Mouse (Mus musculus): ENCODE data around the gene Smarca4.
"Not testable (repeated sequence)": the region's sequence is repeated elsewhere in the genome, so short reads cannot be mapped to it uniquely, and the experiment has no call there.

Gene Smarca4

DNA sequence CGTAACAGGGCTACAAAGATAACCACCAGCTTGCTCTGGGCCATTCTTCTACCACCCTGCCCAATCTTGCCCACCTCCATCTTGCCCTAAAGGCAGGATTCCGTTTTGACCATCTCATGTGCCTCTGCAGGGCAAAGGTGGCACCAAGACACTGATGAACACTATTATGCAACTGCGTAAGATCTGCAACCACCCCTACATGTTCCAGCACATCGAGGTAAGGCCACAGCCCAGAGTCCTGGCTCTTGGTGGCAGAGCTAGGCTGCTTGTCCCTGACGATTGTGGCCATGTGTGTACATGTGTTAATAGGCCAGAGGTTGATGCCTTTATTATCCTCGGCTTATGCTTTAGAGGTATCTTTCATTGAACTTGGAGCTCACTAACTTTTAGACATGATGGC lies 54.4 kb downstream of the Smarca4 start:
- no peak for DNase-seq

- no peak for DNase-seq
These were observed 55.8 kb downstream of the Smarca4 start for GRCm38 (mm10) chr9:21671753-21672152.

GRCm38 (mm10) chr9:21677706-21678105 lies 61.7 kb downstream of the Smarca4 start:
- DNase-seq, result no peak

DNA sequence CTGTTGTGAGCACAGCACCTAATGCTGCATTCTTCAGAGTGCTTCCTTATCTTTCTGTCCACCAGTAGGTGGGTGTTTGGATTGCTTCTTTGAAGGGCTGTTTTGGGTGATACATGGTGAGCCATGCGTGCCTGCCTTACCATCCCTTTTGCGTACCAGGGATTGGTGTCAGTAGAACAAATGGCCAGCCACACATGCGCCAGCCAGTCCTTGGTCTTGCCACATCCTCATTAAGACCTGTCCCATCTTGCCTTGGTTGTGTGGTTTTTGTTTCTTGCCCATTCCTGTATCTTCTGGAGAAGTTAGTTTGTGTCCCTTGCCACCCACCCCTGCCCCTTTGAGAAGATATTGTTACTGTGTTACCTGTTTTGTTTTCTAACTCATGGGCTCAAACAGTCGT lies 64.5 kb downstream of the Smarca4 start:
- DNase-seq, result no peak

GRCm38 (mm10) chr9:21682827-21683226 lies 66.9 kb downstream of the Smarca4 start:
- no peak for DNase-seq

DNA sequence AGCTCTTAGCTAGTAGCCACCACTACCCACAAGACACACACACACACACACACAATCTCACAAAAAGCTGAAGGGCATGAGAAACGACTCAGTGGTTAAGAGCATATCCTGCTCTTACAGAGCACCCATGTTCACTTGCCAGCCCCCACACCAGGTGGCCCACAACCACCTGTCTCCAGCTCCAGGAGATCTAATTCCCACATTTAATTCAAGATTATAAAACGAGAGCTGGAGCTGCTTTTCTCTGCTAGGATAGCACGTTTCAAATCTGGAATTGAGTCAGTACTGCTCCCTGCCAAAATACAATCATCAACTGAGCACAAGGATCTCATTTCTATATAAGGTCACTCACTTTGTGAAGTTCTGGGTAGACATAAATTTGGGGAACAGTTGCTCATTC lies 67.9 kb downstream of the Smarca4 start:
- no peak for DNase-seq

DNA sequence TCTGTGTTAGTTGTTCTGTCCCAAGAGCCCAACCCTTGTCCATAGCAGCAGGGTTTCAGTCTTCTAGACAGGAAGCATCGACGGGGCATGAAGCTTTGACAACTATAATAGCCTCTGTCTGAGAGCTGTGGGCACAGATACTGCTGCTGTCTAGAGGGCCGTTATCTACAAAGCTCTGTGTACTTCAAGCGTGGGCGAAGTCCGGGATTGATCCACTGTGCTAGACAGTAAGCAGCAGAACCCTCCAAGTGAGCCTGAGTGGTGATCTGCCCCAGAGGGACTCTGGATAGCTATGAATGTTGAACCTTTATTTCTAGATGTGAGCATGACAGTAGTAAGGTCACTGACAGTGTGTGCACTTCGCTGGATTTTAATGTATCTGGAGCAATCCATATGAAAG lies 72.6 kb downstream of the Smarca4 start:
- DNase-seq, result no peak

DNA sequence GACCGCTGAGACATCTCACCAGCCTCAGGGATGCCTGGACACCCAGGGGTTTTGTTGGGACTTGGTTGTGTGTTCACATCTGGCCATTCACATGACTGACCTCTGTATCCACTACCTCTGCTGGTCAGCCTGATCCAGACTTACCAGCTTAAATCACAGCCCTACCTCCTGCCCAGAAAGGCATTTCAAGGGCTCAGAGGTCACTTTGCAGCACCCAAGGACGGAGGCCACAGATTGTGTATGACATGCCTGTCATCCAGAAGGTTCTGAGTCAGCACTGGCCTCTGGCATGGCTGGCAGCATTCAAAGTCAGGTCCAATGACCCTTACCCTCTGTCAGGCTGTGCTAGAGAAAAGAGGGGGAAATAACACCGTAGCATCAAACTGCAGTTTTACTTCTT lies 74.1 kb downstream of the Smarca4 start:
- peak; percentile 53 for DNase-seq

DNA sequence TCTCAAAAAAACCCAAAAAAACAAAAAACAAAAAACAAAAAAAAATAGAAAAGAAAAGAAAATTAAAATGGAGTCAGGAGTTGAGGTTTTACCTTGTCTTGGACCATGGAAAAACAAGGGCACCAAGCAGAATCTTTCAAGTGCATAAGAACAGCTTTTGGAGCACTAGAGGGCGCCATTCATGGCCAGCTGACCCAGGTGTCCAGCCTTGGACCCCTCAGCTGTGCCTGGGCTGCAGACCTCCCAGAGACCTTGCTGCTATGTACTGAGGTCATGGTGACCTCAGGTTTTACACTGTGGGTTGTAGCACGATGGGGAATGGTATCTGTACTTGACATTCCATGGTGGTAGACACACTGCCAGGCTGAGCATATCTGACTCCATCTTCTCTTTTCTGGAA lies 75.9 kb downstream of the Smarca4 start:
- no peak for DNase-seq

DNA sequence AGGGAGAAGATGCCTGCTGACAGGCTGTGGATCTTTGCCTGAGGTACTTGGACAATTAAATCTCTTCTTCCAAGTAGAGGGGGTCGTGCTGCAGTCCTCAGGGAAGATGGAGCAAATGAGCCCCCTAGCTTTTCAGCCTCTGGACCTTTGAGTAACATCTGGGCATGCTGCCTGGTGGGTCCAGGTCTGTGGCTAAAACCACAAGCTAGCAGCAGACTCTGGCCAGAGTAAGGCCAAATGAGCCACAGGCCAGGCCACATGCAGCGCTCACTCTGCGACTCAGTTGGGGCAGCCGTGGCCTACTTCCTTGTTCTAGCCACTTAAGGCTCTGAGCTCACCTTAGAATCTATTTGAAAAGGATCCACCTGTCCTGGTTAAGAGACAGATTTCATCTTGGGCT lies 76.5 kb downstream of the Smarca4 start:
- DNase-seq, result no peak

DNA sequence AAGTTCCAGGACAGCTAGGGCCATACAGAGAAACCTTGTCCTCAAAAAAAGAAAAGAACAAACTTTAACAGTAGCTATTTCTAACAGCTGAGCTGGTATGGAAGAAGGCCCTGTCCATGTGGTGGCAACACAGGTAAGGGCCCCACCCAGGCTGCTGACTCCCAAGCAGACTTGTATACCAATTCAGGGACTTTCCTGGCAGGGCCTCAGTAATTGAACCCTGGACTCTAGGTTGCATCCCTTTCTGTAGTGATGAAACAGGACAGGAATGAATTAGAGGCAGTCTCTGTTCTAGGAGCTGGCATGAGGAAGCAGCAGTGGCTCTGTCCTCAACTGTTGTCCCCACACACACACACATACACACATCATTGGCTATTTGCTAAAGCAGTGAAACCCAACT lies 78.1 kb downstream of the Smarca4 start:
- DNase-seq, result no peak

GRCm38 (mm10) chr9:21695229-21695792 lies 79.3 kb downstream of the Smarca4 start:
- DNase-seq, result no peak

GRCm38 (mm10) chr9:21697121-21697520 lies 81.2 kb downstream of the Smarca4 start:
- DNase-seq, result peak; percentile 28

- not testable (repeated sequence) for DNase-seq
These were observed 83.3 kb downstream of the Smarca4 start for GRCm38 (mm10) chr9:21699280-21699679.

DNA sequence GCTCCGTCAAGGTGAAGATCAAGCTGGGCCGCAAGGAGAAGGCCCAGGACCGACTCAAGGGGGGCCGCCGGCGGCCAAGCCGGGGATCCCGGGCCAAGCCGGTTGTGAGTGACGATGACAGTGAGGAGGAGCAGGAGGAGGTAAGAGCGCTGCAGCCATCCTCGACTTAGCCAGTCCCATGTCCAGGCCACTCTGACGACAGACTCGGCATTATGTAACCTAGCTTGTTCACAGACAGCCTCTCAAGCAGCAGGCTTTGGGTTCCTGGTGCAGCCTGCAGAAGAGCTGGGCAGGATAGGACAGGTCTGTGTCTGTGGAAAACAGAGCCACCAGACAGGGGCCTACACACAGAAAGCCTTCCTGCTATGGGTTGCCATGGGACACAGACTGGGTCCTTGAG lies 85.1 kb downstream of the Smarca4 start:
- DNase-seq, result no peak

GRCm38 (mm10) chr9:21703494-21703893 lies 87.5 kb downstream of the Smarca4 start:
- DNase-seq, result no peak

DNA sequence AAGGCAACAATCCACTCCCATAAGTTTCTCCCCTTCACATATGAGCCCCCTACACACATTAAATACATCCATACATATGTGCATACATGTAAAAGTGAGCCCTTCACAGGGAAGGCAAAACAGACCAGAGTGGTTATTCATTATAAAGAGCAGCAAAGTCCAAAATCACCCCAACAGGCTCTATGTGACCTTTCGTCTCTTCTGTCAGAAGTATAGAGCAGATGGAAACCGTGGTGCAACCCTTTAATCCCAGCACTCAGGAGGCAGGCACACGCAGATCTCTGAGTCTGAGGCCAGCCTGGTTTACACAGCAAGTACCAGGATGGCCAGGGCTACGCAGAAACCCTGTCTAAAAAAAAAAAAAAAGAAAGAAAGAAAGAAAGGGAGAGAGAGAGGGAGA lies 90.1 kb downstream of the Smarca4 start:
- no peak for DNase-seq

GRCm38 (mm10) chr9:21706586-21707265 lies 90.8 kb downstream of the Smarca4 start:
- DNase-seq, result peak; percentile 43

DNA sequence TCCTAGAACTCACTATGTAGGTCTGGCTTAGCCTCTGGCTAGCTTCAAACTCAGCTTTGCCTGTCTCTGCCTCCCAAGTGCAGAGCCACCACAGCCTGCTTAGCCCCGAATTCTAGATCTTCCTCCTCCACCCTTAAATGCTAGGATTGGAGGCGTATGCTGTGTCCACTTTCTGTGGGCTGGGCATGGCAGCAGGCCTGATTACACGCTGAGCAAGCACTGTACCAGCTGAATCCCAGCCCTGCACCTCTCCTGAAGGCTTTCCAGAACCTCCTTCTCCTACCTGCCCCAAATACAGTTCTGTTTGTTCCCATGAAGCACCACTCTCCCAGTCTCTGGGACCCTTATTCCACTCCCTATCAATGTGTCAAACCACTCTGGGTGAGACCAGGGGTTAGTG lies 93.4 kb downstream of the Smarca4 start:
- DNase-seq, result no peak

DNA sequence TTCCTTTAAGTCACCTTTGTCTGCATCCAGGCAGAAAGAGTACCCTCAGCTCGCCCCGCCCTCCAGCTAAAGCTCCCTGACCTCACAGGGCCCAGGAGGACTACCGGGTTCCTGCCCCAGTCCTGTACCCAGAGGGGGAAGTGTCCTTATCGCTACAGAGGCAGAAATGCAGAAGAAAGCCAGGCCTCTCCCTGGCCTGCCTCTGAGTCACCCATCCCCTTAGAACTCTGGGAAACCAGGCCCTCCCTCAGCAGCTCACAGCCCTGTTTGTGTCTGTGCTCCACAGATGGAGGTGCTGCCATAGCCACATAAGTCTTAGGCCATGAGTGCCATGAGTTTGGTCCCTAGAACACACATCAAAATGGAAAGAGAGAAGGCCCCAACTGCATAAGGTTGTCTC lies 99.3 kb downstream of the Smarca4 start:
- DNase-seq, result no peak

DNA sequence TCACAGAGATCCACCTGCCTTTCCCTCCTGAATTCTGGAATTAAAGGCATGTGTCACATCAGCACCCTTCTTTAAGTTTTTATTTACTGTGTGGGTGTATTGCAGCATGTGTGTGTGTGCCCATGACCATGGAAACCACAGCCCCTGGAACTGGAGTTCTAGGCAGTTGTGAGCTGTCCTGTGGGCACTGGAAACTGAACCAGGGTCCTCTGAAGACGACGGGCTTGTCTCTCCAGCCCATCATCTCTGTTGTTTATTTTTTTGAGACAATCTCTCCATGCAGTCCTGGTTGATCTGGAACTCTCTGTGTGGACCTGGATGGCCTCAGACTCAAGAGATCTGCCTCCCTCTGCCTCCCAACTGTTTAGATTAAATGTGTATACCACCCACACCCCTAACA lies 101.0 kb downstream of the Smarca4 start:
- no peak for DNase-seq

DNA sequence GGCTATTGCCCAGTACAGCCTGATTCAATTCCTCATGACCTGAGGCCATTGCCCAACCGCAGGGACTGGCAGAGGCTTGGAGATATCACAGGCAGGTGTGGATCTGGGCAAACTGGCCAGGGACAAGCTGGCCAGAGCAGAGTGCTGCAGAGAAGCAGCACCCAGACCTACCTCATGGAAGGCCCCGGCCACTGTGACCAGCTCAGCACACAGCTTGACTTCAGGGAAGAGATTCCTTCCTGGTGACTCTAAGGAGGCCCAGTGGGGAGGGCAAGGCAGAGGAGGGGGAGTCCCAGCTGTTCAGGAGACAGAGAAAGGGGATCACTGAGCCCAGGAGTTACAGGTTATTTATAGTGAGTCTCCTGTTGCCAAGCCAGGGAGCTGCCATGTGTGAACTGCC lies 105.1 kb downstream of the Smarca4 start:
- no peak for DNase-seq

- peak; percentile 85 for DNase-seq
These were observed 107.6 kb downstream of the Smarca4 start, which contains the start of gene Ldlr for GRCm38 (mm10) chr9:21723377-21724146. Gene Ldlr (plus strand): TSS chr9:21723483.

DNA sequence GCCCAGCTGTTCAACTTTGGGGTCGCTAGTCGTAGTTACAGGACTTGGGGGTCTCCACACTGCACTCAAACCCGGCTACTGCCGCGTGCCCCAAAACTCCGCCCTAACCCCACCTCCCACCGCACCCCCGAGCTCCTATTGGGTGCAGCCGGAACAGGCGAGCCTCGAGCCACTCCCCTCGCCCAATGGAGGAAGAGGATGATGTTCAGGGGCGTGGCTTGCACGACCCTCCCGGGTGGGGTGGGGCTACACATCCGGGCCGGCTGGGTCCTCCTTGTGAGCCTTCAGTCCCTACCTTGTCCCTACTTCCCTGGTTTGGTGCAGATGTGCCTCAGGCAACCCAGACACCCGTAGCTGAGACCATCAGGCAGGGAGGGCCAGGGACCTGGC lies 108.2 kb downstream of the Smarca4 start:
- peak; percentile 89 for DNase-seq

All from kidney, adult 18-20 months (tissue).